Mouse (Mus musculus) heart, adult 2 months (tissue): Measurements from ENCODE around the gene Qrsl1. TPM values are rescaled to one million over a fixed set of nuclear protein-coding genes. Genes with fewer than 3 reads are reported as not detected.
A peak's percentile ranks its signal among the peaks of the same experiment; 100 is the strongest.

Source experiments
- DNase-seq, 2 experiments: peaks; one replicate each; pipeline ENCODE4 v3.0.0; 2021
- H3K27ac ChIP-seq: fragments of 200-600 bp; 2 replicates; pipeline ENCODE4 v1.8.1; 2022
- H3K27me3 ChIP-seq: fragments of 200-500 bp; 2 replicates; pipeline ENCODE4 v1.6.1; 2012; ENCODE audit warnings: mild to moderate bottlenecking, low read length, inconsistent platforms, mixed read lengths; ENCODE audit not compliant: control insufficient read depth, insufficient read depth
- H3K36me3 ChIP-seq: fragments of 200-500 bp; 2 replicates; pipeline ENCODE4 v1.6.1; 2012; ENCODE audit warnings: low read length, inconsistent platforms; ENCODE audit not compliant: control insufficient read depth, insufficient read depth
- H3K4me1 ChIP-seq: fragments of 200-500 bp; 2 replicates; pipeline ENCODE4 v1.6.1; 2011; ENCODE audit warnings: low read length; ENCODE audit not compliant: control insufficient read depth, insufficient read depth
- H3K4me3 ChIP-seq: fragments of 200-600 bp; 2 replicates; pipeline ENCODE4 v1.8.1; 2022
- H3K79me2 ChIP-seq: fragments of 200-500 bp; replicated peaks from 2 replicates; pipeline ENCODE4 v1.6.1; 2012; ENCODE audit warnings: mild to moderate bottlenecking, inconsistent platforms, low read length, moderate library complexity, mixed read lengths; ENCODE audit not compliant: control insufficient read depth, insufficient read depth
- H3K9ac ChIP-seq: fragments of 200-500 bp; 2 replicates; pipeline ENCODE4 v1.6.1; 2012; ENCODE audit warnings: low read depth, mild to moderate bottlenecking, control low read depth, inconsistent platforms, low read length, mixed read lengths
- CTCF ChIP-seq: fragments of 200-600 bp; IDR thresholded peaks from 2 replicates; pipeline ENCODE4 v1.8.1; 2022; ENCODE audit warnings: antibody characterized with exemption, mild to moderate bottlenecking, moderate library complexity
- EP300 ChIP-seq: fragments of 200-500 bp; IDR thresholded peaks from 2 replicates; pipeline ENCODE4 v1.6.1; 2011; ENCODE audit warnings: low read depth, low read length, control low read depth; ENCODE audit not compliant: insufficient read depth
- POLR2A ChIP-seq: fragments of 200-500 bp; IDR thresholded peaks from 2 replicates; pipeline ENCODE4 v1.6.1; 2011; ENCODE audit warnings: mild to moderate bottlenecking, low read depth, low read length, control low read depth; ENCODE audit not compliant: insufficient read depth
- WGBS: fragments of 180-500 bp; shearing (Covaris S2); methylation state at CpG from one replicate; pipeline ENCODE4 v1.1.7; 2018; 5-methylcytosine and 5-hydroxymethylcytosine counted together
- intact Hi-C: fragments of 180-260 bp; cut with DNase I; formaldehyde crosslinking; loops from one replicate; pipeline ENCODE4 v1.15.1; 2025
- polyA plus RNA-seq: library from polyadenylated mRNA; depleted of rRNA; stranded (reverse); fragments of >200 nt; gene quantifications from 2 replicates; pipeline ENCODE4 v1.2.3, GENCODE M21; 2012
- total RNA-seq, 2 experiments: library from RNA; stranded (reverse); gene quantifications; 2 replicates each; pipeline ENCODE4 v1.2.3; 2021

The Qrsl1 gene
- total and polyA plus RNA-seq, 3 experiments = 23.9 to 29.2 (median 25.0) TPM

DNA sequence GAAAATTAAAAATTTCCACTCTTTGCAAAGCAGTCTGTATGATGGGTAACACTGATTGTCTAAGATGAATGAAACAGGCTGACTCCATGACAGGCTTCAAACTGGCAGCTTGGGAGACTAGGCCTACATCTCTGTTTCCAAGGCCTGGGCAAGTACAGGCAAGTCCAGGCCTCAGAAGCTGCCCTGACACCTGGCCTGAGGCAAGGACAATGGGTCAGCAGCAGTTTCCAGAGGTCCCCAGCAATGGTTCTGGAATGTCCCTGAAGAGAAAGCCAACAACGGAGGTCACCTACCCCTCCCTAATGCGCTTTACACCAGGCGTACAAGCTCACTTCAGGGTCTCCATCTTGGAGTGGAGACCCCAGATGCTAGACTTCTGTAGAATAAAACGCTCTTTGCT, 8.6 kb downstream of the Qrsl1 start:
- Histone ChIP-seq H3K27ac (no peak overlapping the region), H3K9ac (no peak overlapping the region), H3K27me3 (no peaks in the 10 kb centered on the region), H3K36me3 (no peaks in the 10 kb centered on the region), H3K79me2 (no peaks in the 10 kb centered on the region), H3K4me3 (no peak overlapping the region), H3K4me1 (no peaks in the 10 kb centered on the region)
- no peak for DNase-seq
- no peak for TF ChIP-seq CTCF
- TF ChIP-seq POLR2A = no peak
- no peak for TF ChIP-seq EP300
- WGBS = 98% methylated on average over 4 of the region's 4 CpGs
- intact Hi-C loops = no loop called here

- no peak for TF ChIP-seq EP300
- no peak for TF ChIP-seq CTCF
- TF ChIP-seq POLR2A = no peak
- Histone ChIP-seq H3K36me3 (no peaks in the 10 kb centered on the region), H3K79me2 (no peaks in the 10 kb centered on the region), H3K9ac (no peak overlapping the region), H3K4me3 (no peak overlapping the region), H3K4me1 (no peaks in the 10 kb centered on the region), H3K27me3 (no peaks in the 10 kb centered on the region), H3K27ac (no peak overlapping the region)
- WGBS = 93% methylated on average over 16 of the region's 16 CpGs
- intact Hi-C loops = no loop called here
- DNase-seq = no peak
Measured at GRCm38 (mm10) chr10:43888976-43889375, 12.6 kb downstream of the Qrsl1 start.

- Histone ChIP-seq H3K27ac (no peak overlapping the region), H3K79me2 (no peaks in the 10 kb centered on the region), H3K9ac (no peak overlapping the region), H3K36me3 (no peaks in the 10 kb centered on the region), H3K4me3 (no peak overlapping the region), H3K4me1 (no peaks in the 10 kb centered on the region), H3K27me3 (no peaks in the 10 kb centered on the region)
- TF ChIP-seq POLR2A = no peak
- TF ChIP-seq CTCF = no peak
- TF ChIP-seq EP300 = no peak
- DNase-seq = no peak
- 95% methylated on average over 9 of the region's 9 CpGs for WGBS
- intact Hi-C loops = no loop called here
Measured at GRCm38 (mm10) chr10:43887676-43888075, 13.9 kb downstream of the Qrsl1 start.

DNA sequence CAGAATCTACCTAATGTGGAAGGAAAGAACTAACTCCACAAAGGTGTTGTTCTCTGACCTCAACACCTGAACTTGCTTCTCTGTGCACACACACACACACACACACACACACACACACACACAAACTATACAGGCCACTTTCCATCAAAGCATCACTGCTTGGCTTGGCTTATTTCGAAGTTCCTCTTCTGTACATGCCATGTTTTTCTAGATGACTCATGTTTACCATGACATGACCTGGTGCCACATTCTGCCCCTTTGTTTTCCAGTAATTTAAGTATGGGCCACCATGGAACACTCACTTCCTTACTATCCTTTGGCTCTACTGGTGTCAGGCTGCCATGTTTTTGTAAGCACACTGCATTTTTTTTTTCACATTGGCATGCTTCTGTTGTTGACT, 30.1 kb downstream of the Qrsl1 start:
- WGBS = 96% methylated on average over 1 of the region's 1 CpGs
- H3K36me3 ChIP-seq = no peaks in the 10 kb centered on the region
- intact Hi-C loops = no loop called here
- H3K79me2 ChIP-seq = no peaks in the 10 kb centered on the region
- TF ChIP-seq POLR2A (no peak), CTCF (no peak), EP300 (no peak)
- DNase-seq = no peak
- H3K4me1 ChIP-seq = no peaks in the 10 kb centered on the region
- H3K27ac ChIP-seq = no peak overlapping the region
- no peak overlapping the region for H3K4me3 ChIP-seq
- no peak overlapping the region for H3K9ac ChIP-seq
- H3K27me3 ChIP-seq = no peaks in the 10 kb centered on the region

DNA sequence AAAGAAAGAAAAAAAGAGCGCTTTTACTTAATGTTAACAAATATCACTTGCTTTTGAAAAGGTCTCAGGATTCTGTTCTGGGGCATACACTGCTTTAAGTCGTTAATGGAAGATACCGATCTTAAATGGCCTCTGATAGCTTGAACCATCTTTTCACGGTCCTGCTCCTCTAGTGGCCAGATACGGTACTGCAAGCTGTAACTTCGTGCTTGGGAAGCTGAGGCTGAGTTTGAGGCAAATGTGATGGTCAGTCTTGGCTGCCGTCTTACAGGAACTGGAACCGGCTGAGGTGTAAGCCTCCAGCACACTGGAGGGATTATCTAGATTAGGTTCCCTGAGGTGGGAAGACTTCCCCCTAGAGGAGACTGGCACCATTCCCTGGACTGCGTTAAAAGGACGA, 30.8 kb downstream of the Qrsl1 start:
- peak in 1 of 2 experiments; percentile 36 for DNase-seq
- Histone ChIP-seq H3K79me2 (no peaks in the 10 kb centered on the region), H3K27ac (no peak overlapping the region), H3K9ac (no peak overlapping the region), H3K4me1 (no peaks in the 10 kb centered on the region), H3K36me3 (no peaks in the 10 kb centered on the region), H3K4me3 (no peak overlapping the region), H3K27me3 (no peaks in the 10 kb centered on the region)
- no peak for TF ChIP-seq POLR2A
- peak; percentile 96 for TF ChIP-seq CTCF
- 0 out of 2 replicates have a peak, but pooled peaks have one; percentile 7 for TF ChIP-seq EP300
- 64% methylated on average over 10 of the region's 10 CpGs for WGBS
- intact Hi-C loops = loop anchor here (1.0 kb wide), 1 partner anchor 295 kb away; no protein-coding TSS in a partner anchor

DNA sequence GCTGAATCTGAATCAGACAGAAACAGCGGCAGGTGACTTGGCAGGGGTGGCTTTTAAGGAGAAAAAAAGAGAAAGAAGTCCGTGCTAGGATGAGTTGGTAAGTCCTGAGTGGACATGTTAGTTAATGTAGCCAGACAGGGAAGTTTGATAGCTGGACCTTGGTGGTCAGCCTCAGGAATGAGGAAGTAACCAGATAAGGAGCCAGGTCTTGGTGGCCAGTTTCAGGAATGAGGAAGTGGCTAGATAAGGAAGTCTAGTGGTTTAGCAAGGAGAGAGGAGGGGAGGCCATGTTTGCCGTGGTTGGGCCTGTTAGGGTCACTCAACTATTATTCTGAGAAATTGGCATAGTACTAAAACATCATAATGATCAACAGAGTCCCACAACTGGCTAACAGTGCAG, 45.2 kb downstream of the Qrsl1 start:
- H3K4me3 ChIP-seq = no peak overlapping the region
- no peaks in the 10 kb centered on the region for H3K27me3 ChIP-seq
- no peaks in the 10 kb centered on the region for H3K4me1 ChIP-seq
- H3K36me3 ChIP-seq = no peaks in the 10 kb centered on the region
- TF ChIP-seq EP300 = no peak
- TF ChIP-seq POLR2A = no peak
- TF ChIP-seq CTCF = no peak
- no peaks in the 10 kb centered on the region for H3K79me2 ChIP-seq
- WGBS = 63% methylated on average over 3 of the region's 3 CpGs
- DNase-seq = peak in 1 of 2 experiments; percentile 8
- H3K27ac ChIP-seq = no peak overlapping the region
- intact Hi-C loops = no loop called here
- H3K9ac ChIP-seq = no peak overlapping the region
